Mouse (Mus musculus) CH12.LX (cell line): ENCODE results near the gene Tspan10. TPM values are rescaled to one million over a fixed set of nuclear protein-coding genes. Genes with fewer than 3 reads are reported as not detected.

ENCODE experiments used
- DNase-seq: peaks from one replicate; pipeline ENCODE4 v3.0.0-alpha.2; 2013; ENCODE audit errors: extremely low read depth
- H3K27ac ChIP-seq: 2 replicates; pipeline ENCODE4 v1.5.1; 2012; ENCODE audit warnings: low read depth, mild to moderate bottlenecking, control low read depth, moderate library complexity; ENCODE audit not compliant: insufficient read depth
- H3K27me3 ChIP-seq: replicated peaks from 2 replicates; pipeline ENCODE3; 2012; ENCODE audit warnings: inconsistent platforms
- H3K36me3 ChIP-seq, 2 experiments: replicated peaks in 1 of 2; 2 replicates each; pipeline versions ENCODE3 to v1.6.1; 2012; ENCODE audit warnings: inconsistent platforms in 1 of 2, low read length in 1 of 2, mild to moderate bottlenecking in 1 of 2, mixed read lengths in 1 of 2, moderate library complexity in 1 of 2; ENCODE audit not compliant: control insufficient read depth in 1 of 2, insufficient read depth in 1 of 2
- H3K4me1 ChIP-seq, 2 experiments: 2 replicates each; pipeline ENCODE4 v1.6.1; 2012; ENCODE audit warnings: inconsistent platforms in 1 of 2, moderate library complexity in 1 of 2; ENCODE audit not compliant: insufficient read depth in 2 of 2, control insufficient read depth in 1 of 2
- H3K4me2 ChIP-seq: 2 replicates; pipeline ENCODE4 v1.6.1; 2012; ENCODE audit warnings: low read depth, mild to moderate bottlenecking, control low read depth; ENCODE audit not compliant: poor library complexity, insufficient read depth, severe bottlenecking
- H3K4me3 ChIP-seq, 3 experiments: fragments of 150-350 bp in 1 of 3; sonication (generic) in 1 of 3; replicated peaks in 1 of 3; 2 replicates each; pipeline versions ENCODE3 to v1.5.1; 2011 to 2012; ENCODE audit warnings: low read depth in 2 of 3, low read length in 2 of 3, mild to moderate bottlenecking in 2 of 3, moderate library complexity in 2 of 3, control low read depth in 1 of 3, improper control_type of control experiment in 1 of 3, inconsistent platforms in 1 of 3, mixed read lengths in 1 of 3; ENCODE audit not compliant: poor library complexity in 1 of 3
- H3K79me2 ChIP-seq: replicated peaks from 2 replicates; pipeline ENCODE4 v1.6.1; 2012; ENCODE audit warnings: mild to moderate bottlenecking, moderate library complexity; ENCODE audit not compliant: control insufficient read depth, poor library complexity, insufficient read depth, severe bottlenecking; ENCODE audit errors: extremely low read depth
- H3K9ac ChIP-seq: 2 replicates; pipeline ENCODE4 v1.6.1; 2012; ENCODE audit warnings: low read depth, mild to moderate bottlenecking, control low read depth, moderate library complexity; ENCODE audit not compliant: insufficient read depth
- H3K9me3 ChIP-seq: replicated peaks from 2 replicates; pipeline ENCODE3; 2012; ENCODE audit warnings: low read length, inconsistent platforms, mixed read lengths
- BHLHE40 ChIP-seq: IDR thresholded peaks from 2 replicates; pipeline ENCODE4 v1.6.1; 2011; ENCODE audit warnings: mild to moderate bottlenecking, low read depth, low read length, improper control_type of control experiment
- CHD2 ChIP-seq: IDR thresholded peaks from 2 replicates; pipeline ENCODE4 v1.6.1; 2011; ENCODE audit warnings: low read length, improper control_type of control experiment
- CTCF ChIP-seq, 2 experiments: IDR thresholded peaks in 1 of 2; conservative IDR thresholded peaks in 1 of 2; 2 replicates each; pipeline ENCODE4 v1.5.1; 2011 to 2012; ENCODE audit warnings: low read depth in 2 of 2, low read length in 2 of 2, improper control_type of control experiment in 1 of 2, inconsistent platforms in 1 of 2, mild to moderate bottlenecking in 1 of 2, moderate library complexity in 1 of 2
- E2F4 ChIP-seq: IDR thresholded peaks from 2 replicates; pipeline ENCODE4 v1.6.1; 2011; ENCODE audit warnings: low read depth, low read length, improper control_type of control experiment; ENCODE audit not compliant: insufficient replicate concordance
- EP300 ChIP-seq: IDR thresholded peaks from 2 replicates; pipeline ENCODE4 v1.6.1; 2011; ENCODE audit warnings: low read length, improper control_type of control experiment
- ETS1 ChIP-seq: conservative IDR thresholded peaks from 2 replicates; pipeline ENCODE4 v1.6.1; 2012; ENCODE audit warnings: low read depth, mild to moderate bottlenecking, inconsistent platforms, low read length, improper control_type of control experiment, moderate library complexity
- GABPA ChIP-seq: IDR thresholded peaks from 2 replicates; pipeline ENCODE4 v1.6.1; 2012; ENCODE audit warnings: low read depth, low read length, improper control_type of control experiment, inconsistent platforms; ENCODE audit not compliant: insufficient replicate concordance
- HCFC1 ChIP-seq: IDR thresholded peaks from 2 replicates; pipeline ENCODE4 v1.6.1; 2012; ENCODE audit warnings: low read depth, mild to moderate bottlenecking, inconsistent platforms, low read length, improper control_type of control experiment
- JUN ChIP-seq: IDR thresholded peaks from 2 replicates; pipeline ENCODE4 v1.6.1; 2011; ENCODE audit warnings: low read depth, mild to moderate bottlenecking, low read length, improper control_type of control experiment, moderate library complexity; ENCODE audit not compliant: insufficient read depth
- KAT2A ChIP-seq: IDR thresholded peaks from 2 replicates; pipeline ENCODE4 v1.6.1; 2012; ENCODE audit warnings: low read length, improper control_type of control experiment, inconsistent platforms; ENCODE audit not compliant: insufficient replicate concordance
- MEF2A ChIP-seq: IDR thresholded peaks from 2 replicates; pipeline ENCODE4 v1.6.1; 2014; ENCODE audit warnings: low read depth, mild to moderate bottlenecking, inconsistent platforms, low read length, improper control_type of control experiment, borderline replicate concordance
- MXI1 ChIP-seq: IDR thresholded peaks from 2 replicates; pipeline ENCODE4 v1.6.1; 2011; ENCODE audit warnings: mild to moderate bottlenecking, low read depth, low read length, improper control_type of control experiment
- MYC ChIP-seq: IDR thresholded peaks from 2 replicates; pipeline ENCODE4 v1.6.1; 2011; ENCODE audit warnings: low read depth, mild to moderate bottlenecking, improper control_type of control experiment, low read length
- PAX5 ChIP-seq: IDR thresholded peaks from 2 replicates; pipeline ENCODE4 v1.6.1; 2012; ENCODE audit warnings: low read length, inconsistent platforms, mixed read lengths
- POLR2AphosphoS2 ChIP-seq: IDR thresholded peaks from 2 replicates; pipeline ENCODE4 v1.6.1; 2011; ENCODE audit warnings: low read depth, low read length, improper control_type of control experiment
- RCOR1 ChIP-seq: conservative IDR thresholded peaks from 2 replicates; pipeline ENCODE4 v1.6.1; 2012; ENCODE audit warnings: low read depth, mild to moderate bottlenecking, inconsistent platforms, low read length, improper control_type of control experiment
- SIN3A ChIP-seq: IDR thresholded peaks from 2 replicates; pipeline ENCODE4 v1.6.1; 2012; ENCODE audit warnings: low read length, improper control_type of control experiment, inconsistent platforms
- SMC3 ChIP-seq: IDR thresholded peaks from 2 replicates; pipeline ENCODE4 v1.6.1; 2011; ENCODE audit warnings: low read depth, low read length, improper control_type of control experiment
- TBP ChIP-seq: conservative IDR thresholded peaks from 2 replicates; pipeline ENCODE4 v1.6.1; 2011; ENCODE audit warnings: low read depth, low read length, improper control_type of control experiment
- TCF12 ChIP-seq: IDR thresholded peaks from 2 replicates; pipeline ENCODE4 v1.6.1; 2014; ENCODE audit warnings: low read depth, mild to moderate bottlenecking, inconsistent platforms, low read length, improper control_type of control experiment
- USF1 ChIP-seq: IDR thresholded peaks from 2 replicates; pipeline ENCODE4 v1.6.1; 2014; ENCODE audit warnings: low read depth, mild to moderate bottlenecking, inconsistent platforms, low read length, improper control_type of control experiment
- USF2 ChIP-seq: conservative IDR thresholded peaks from 2 replicates; pipeline ENCODE4 v1.6.1; 2011; ENCODE audit warnings: low read depth, low read length, improper control_type of control experiment
- ZC3H11A ChIP-seq: IDR thresholded peaks from 2 replicates; pipeline ENCODE4 v1.6.1; 2012; ENCODE audit warnings: low read depth, mild to moderate bottlenecking, inconsistent platforms, low read length, improper control_type of control experiment
- ZKSCAN1 ChIP-seq: IDR thresholded peaks from 2 replicates; pipeline ENCODE4 v1.6.1; 2012; ENCODE audit warnings: low read depth, inconsistent platforms, low read length, improper control_type of control experiment, borderline replicate concordance
- ZNF384 ChIP-seq: IDR thresholded peaks from 2 replicates; pipeline ENCODE4 v1.6.1; 2012; ENCODE audit warnings: low read depth, low read length, improper control_type of control experiment, inconsistent platforms
- dilution Hi-C: fragments of 300-500 bp; cut with MboI; formaldehyde crosslinking; loops from 2 replicates; pipeline ENCODE4 v1.14.3; 2020; ENCODE audit warnings: low sequenced_read_pairs; ENCODE audit not compliant: extremely low pct_unique_long_range_greater_than_20kb, extremely low pct_ligation_motif_present
- in situ Hi-C: fragments of 300-500 bp; cut with MboI; formaldehyde crosslinking; loops from 3 replicates; pipeline ENCODE4 v1.14.3; 2019; ENCODE audit warnings: low sequenced_read_pairs, low pct_ligation_motif_present, low pct_unique_long_range_greater_than_20kb, mixed read lengths
- polyA plus RNA-seq: library from polyadenylated mRNA; unstranded; fragments of >175 nt; gene quantifications from 2 replicates; pipeline ENCODE4 v1.2.1, GENCODE M21; 2012; ENCODE audit warnings: low read depth; ENCODE audit not compliant: insufficient read length
- total RNA-seq, 2 experiments: library from RNA; depleted of rRNA; stranded (reverse); fragments of 300-350 nt in 1 of 2; fragments of >200 nt in 1 of 2; gene quantifications; 2 replicates each; pipeline ENCODE4 v1.2.3; 2012 to 2014

Gene Tspan10
- total and polyA plus RNA-seq, 3 experiments = 0.08 to 0.31 (median 0.30) TPM

DNA sequence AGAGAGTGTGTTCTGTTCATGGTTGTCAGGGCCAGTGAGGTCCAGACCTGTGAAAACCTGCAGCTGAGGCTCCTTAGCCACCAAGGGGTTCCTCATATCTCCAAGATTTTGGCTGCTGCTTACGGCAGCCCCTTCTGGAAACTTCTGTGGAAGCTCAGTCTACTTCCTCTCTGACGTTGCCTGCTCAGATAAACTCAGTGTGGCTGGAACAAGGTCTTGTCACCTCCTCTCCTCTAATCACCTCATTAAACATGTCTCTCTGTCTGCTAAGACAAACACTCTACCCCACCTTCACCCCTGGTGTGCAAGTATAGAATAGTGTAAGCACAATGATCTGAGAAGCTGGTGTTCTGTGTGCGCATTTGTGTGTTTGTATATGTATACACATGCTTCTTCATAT, 3.0 kb downstream of the Tspan10 start:
- Histone ChIP-seq H3K27me3 (no peaks in the 10 kb centered on the region), H3K9ac (no peak overlapping the region), H3K36me3 (peaks cover 0 to 2% of the 10 kb centered on the region in 2 experiments), H3K4me1 (peaks cover 23 to 42% of the 10 kb centered on the region in 2 experiments), H3K9me3 (no peaks in the 10 kb centered on the region), H3K4me3 (no peak overlapping the region), H3K27ac (no peak overlapping the region), H3K79me2 (no peaks in the 10 kb centered on the region), H3K4me2 (no peak overlapping the region)
- dilution Hi-C loops = no loop called here
- TF ChIP-seq E2F4 (no peak), TCF12 (no peak), ETS1 (no peak), CHD2 (no peak), SIN3A (no peak), MEF2A (no peak), USF1 (no peak), MYC (no peak), ZNF384 (no peak), PAX5 (no peak), POLR2AphosphoS2 (no peak), EP300 (no peak), JUN (no peak), ZC3H11A (no peak), RCOR1 (no peak), SMC3 (no peak), GABPA (no peak), USF2 (no peak)
- in situ Hi-C loops = no loop called here
- DNase-seq = no peak

DNA sequence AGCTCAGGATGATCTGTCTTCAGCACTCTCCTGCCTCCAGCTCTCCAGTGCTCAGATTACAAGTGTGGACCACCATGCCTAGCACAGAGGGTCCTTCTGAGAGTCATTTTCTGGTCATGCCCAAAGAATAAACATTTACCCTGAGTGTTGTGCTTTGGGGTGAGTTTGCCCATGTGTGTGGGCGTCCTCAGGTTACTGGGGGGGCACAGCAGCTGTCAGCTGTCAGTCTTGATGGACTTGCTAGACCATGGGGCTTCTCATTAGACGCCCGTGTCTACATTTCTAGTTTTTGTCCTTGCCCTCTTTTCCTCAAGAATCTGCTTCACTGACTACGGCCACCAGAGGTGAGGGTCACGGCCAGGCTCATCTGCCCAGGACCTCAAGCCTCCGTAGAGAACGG, 4.7 kb downstream of the Tspan10 start:
- Histone ChIP-seq H3K4me3 (no peak overlapping the region), H3K27ac (no peak overlapping the region), H3K4me1 (peaks cover 23 to 45% of the 10 kb centered on the region in 2 experiments), H3K27me3 (no peaks in the 10 kb centered on the region), H3K9me3 (no peaks in the 10 kb centered on the region), H3K9ac (no peak overlapping the region), H3K79me2 (no peaks in the 10 kb centered on the region), H3K36me3 (peaks cover 0 to 3% of the 10 kb centered on the region in 2 experiments), H3K4me2 (no peak overlapping the region)
- no peak for TF ChIP-seq TBP
- TF ChIP-seq MXI1 = no peak
- no peak for TF ChIP-seq GABPA
- no peak for TF ChIP-seq ZNF384
- TF ChIP-seq JUN = no peak
- TF ChIP-seq ZKSCAN1 = no peak
- no peak for TF ChIP-seq CTCF (conservative IDR thresholded peaks at IDR 0.05 in 1 of 2, IDR thresholded peaks at IDR 0.05 in 1 of 2; ENCODE audit: low read depth in 2 of 2, low read length in 2 of 2)
- no peak for TF ChIP-seq BHLHE40
- no peak for TF ChIP-seq KAT2A
- no peak for TF ChIP-seq HCFC1
- TF ChIP-seq EP300 = no peak
- no peak for DNase-seq
- in situ Hi-C loops (no loop called here), dilution Hi-C loops (no loop called here)
